Mouse (Mus musculus): ENCODE results near the gene Iqcc. TPM values are rescaled to one million over a fixed set of nuclear protein-coding genes. Genes with fewer than 3 reads are reported as not detected.

The Iqcc gene
- polyA plus RNA-seq, 1 experiment from 2014 or later = 20.4 TPM

- H3K36me3 ChIP-seq = no peaks in the 10 kb centered on the region
- WGBS = 26% methylated on average over 21 of the region's 21 CpGs
- H3K27ac ChIP-seq (replicated peaks) = no peak overlapping the region
- peak overlapping the region; percentile 49 for H3K4me2 ChIP-seq
- H3K9me3 ChIP-seq = no peaks in the 10 kb centered on the region
- no peak for ATAC-seq (ENCODE audit: extremely low read depth, insufficient number of reproducible peaks, low FRiP score, low TSS enrichment)
- H3K27me3 ChIP-seq (replicated peaks) = peaks cover 3% of the 10 kb centered on the region; the same call in 1 of the 2 replicates
- peaks cover 15% of the 10 kb centered on the region for H3K4me1 ChIP-seq
- peak overlapping the region; percentile 29 for H3K4me3 ChIP-seq
- H3K9ac ChIP-seq = peak overlapping the region; percentile 65
Measured at GRCm38 (mm10) chr4:129576863-129577491, 41.9 kb downstream of the Iqcc start.

- H3K4me1 ChIP-seq = peaks cover 14% of the 10 kb centered on the region
- 28% methylated on average over 7 of the region's 8 CpGs for WGBS
- 0 out of 2 replicates have a peak overlapping the region, but pooled peaks have one; percentile 16 for H3K9ac ChIP-seq
- no peak for ATAC-seq (ENCODE audit: extremely low read depth, insufficient number of reproducible peaks, low FRiP score, low TSS enrichment)
- peaks cover 3% of the 10 kb centered on the region; the same call in 1 of the 2 replicates for H3K27me3 ChIP-seq (replicated peaks)
- peak overlapping the region; percentile 33; the same call in 1 of the 2 replicates for H3K4me2 ChIP-seq
- H3K27ac ChIP-seq (replicated peaks) = peak overlapping the region; percentile 67
- H3K4me3 ChIP-seq = no peak overlapping the region
- no peaks in the 10 kb centered on the region for H3K9me3 ChIP-seq
- H3K36me3 ChIP-seq = no peaks in the 10 kb centered on the region
Measured at GRCm38 (mm10) chr4:129575171-129575844, 43.6 kb downstream of the Iqcc start.

DNA sequence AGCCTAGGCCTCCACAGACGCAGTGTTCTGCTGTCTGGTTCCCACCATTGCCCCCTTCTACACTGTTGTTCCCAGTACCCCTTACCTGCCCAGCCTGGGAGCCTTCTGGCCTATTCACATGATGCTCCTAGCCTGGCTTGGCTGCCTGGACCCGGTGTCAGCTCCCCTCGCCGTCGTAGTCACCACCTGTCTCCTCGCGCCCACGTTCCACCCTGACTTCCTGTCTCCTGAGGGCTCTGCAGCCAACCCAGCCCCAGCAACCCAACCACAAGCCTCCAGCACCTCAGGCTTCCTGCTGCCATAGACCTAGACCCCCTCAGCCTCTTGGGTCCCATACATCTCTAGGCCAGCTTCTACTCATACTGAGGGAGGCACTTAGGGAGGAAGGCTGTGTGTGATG, 45.5 kb downstream of the Iqcc start, which contains the start of gene Lck:
Gene Lck, minus strand, starts transcription at position 212 of the 400 bp plus-strand sequence.
- H3K27me3 ChIP-seq (replicated peaks) = no peaks in the 10 kb centered on the region; the same call in 1 of the 2 replicates
- H3K27ac ChIP-seq (replicated peaks) = peak within 1 kb of the TSS; percentile 36
- H3K36me3 ChIP-seq = no peaks in the 10 kb centered on the region
- peaks cover 13% of the 10 kb centered on the region for H3K4me1 ChIP-seq
- no peaks in the 10 kb centered on the region for H3K9me3 ChIP-seq
- no peak within 1 kb of the TSS for H3K4me2 ChIP-seq
- no peak within 1 kb of the TSS for H3K4me3 ChIP-seq
- no peak for ATAC-seq (ENCODE audit: extremely low read depth, insufficient number of reproducible peaks, low FRiP score, low TSS enrichment)
- no peak within 1 kb of the TSS for H3K9ac ChIP-seq
- WGBS = 90% methylated on average over 8 of the region's 8 CpGs

DNA sequence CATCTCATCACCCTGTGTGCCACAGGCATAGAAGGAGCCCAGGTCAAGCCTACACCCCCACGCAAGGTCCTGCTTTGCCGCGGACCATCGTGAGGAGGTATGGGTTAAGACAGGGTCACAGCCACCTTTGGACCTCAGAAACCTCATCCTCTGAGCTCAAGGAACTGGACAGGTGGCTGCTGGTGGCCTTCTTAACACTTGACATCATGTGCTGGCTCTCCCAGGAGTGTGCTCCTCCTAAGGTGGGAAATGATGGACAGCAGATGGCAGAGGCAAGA, 45.9 kb downstream of the Iqcc start:
- Histone ChIP-seq H3K4me2 (no peak overlapping the region), H3K9ac (no peak overlapping the region), H3K9me3 (no peaks in the 10 kb centered on the region), H3K4me1 (peaks cover 13% of the 10 kb centered on the region), H3K4me3 (no peak overlapping the region), H3K36me3 (no peaks in the 10 kb centered on the region), H3K27ac (replicated peaks) (no peak overlapping the region), H3K27me3 (replicated peaks) (no peaks in the 10 kb centered on the region)
- WGBS = 83% methylated on average over 4 of the region's 4 CpGs
- ATAC-seq (ENCODE audit: extremely low read depth, insufficient number of reproducible peaks, low FRiP score, low TSS enrichment) = no peak

DNA sequence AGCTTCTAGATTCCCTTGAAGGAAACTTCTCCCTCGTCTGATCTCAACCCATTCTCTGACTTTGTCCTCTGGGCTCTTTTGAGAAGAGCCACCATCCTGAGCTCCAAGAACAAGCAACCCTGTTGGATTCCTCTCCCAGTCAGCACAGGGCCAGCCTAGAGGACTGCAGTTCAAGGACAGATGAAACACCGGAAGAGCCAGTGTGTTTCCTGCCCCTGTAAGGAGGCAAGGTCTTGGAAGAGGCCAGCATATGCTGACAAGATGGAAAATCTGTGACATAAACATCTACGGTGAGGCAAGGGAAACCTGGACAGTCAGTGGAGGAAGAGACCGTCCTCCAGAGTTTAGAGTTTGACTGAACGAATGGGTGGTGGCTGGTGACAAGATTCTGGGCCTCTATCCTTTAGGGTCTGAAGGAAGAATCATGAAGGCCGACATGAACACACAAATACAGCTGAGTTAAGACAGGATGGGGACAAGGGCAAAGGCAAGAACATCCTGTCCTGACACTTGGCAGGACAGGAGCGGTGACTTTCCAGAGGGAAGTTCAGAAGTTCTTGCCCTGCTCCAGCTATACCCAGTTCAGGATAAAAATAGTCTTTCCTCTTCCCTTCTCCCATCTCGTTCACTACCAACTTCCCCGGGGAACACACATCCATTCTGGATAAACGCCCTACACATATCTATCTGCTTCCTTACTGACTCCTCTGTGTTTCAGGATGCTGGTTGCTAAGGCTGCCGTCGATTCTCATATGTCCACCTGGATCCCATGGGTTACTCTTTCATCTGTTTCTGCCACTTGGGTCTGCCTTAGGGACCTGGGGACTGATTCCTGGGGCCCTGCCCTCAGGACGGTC, 46.4 kb downstream of the Iqcc start:
- Histone ChIP-seq H3K27me3 (replicated peaks) (no peaks in the 10 kb centered on the region), H3K4me3 (no peak overlapping the region), H3K4me2 (no peak overlapping the region), H3K9ac (no peak overlapping the region), H3K4me1 (peaks cover 13% of the 10 kb centered on the region), H3K9me3 (no peaks in the 10 kb centered on the region), H3K36me3 (no peaks in the 10 kb centered on the region), H3K27ac (replicated peaks) (peak overlapping the region; percentile 36)
- ATAC-seq (ENCODE audit: extremely low read depth, insufficient number of reproducible peaks, low FRiP score, low TSS enrichment) = no peak
- WGBS = 65% methylated on average over 13 of the region's 13 CpGs

DNA sequence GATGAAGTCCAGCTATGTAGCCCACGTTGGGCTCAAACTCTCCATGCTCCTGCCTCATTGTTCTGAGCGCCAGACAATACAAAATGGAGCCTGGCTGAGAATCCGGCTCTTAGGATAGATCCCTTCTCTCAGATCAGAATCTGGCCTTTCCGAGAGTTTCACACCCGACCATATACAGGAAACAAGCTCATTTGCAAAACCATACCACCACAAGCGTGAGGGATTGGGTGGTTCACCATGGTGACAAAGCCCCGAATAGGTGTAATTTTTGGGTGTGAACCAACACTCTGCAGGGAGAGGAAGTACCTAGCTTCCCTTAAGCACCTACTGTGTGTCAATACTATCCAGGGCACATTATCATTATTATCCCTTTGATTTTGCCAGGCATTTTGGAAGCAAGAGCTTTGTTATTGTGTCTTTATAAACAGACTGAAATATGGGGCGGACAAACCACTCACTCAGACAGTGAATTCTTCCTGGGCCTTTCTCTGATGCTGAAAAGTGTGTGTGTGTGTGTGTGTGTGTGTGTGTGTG, 47.3 kb downstream of the Iqcc start:
- no peaks in the 10 kb centered on the region for H3K36me3 ChIP-seq
- H3K27ac ChIP-seq (replicated peaks) = no peak overlapping the region
- WGBS = 66% methylated on average over 8 of the region's 8 CpGs
- ATAC-seq (ENCODE audit: extremely low read depth, insufficient number of reproducible peaks, low FRiP score, low TSS enrichment) = no peak
- no peak overlapping the region for H3K4me3 ChIP-seq
- no peak overlapping the region for H3K4me2 ChIP-seq
- peaks cover 8% of the 10 kb centered on the region for H3K4me1 ChIP-seq
- H3K9me3 ChIP-seq = no peaks in the 10 kb centered on the region
- no peak overlapping the region for H3K9ac ChIP-seq
- H3K27me3 ChIP-seq (replicated peaks) = no peaks in the 10 kb centered on the region

DNA sequence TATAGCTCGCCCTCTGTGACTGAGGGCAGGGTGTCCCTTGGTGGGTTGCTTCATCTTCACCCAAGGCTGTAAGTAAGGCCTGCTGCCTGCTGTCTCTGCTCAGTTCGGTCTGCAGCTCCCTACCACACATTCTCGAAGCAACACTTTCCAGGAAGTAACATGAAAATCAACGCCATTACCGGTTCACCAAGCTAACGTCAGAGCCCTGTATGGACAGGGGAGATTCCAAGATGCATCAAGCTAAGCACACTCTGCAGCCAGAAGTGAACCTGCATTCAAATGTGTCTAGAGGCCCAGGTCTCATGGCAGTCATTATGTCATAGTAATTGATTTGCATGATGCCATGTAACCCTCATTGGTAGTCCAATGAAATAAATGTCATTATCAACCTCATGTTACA, 48.9 kb downstream of the Iqcc start:
- Histone ChIP-seq H3K9ac (no peak overlapping the region), H3K4me2 (no peak overlapping the region), H3K4me1 (peaks cover 2% of the 10 kb centered on the region), H3K27me3 (replicated peaks) (no peaks in the 10 kb centered on the region), H3K27ac (replicated peaks) (no peak overlapping the region), H3K36me3 (no peaks in the 10 kb centered on the region), H3K4me3 (no peak overlapping the region), H3K9me3 (no peaks in the 10 kb centered on the region)
- WGBS = 80% methylated on average over 6 of the region's 6 CpGs
- ATAC-seq (ENCODE audit: extremely low read depth, insufficient number of reproducible peaks, low FRiP score, low TSS enrichment) = no peak

DNA sequence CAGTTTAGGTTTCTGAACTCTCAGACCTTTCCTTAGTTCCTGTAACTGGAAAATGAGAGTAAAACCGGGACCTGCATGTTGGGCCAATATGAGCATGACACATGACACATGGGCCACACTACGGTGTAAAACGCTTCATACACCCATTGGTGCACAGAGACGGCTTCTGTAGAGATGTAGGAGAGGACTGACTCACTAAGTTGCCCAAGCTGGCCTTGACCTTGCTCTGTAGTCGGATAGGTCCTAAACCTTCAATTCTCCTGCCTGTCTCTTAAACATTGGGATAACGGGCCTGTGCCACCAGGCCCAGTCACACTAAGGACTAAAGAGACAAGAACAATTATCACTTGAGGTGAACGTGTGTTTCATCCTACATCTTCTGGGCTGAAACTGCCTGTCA, 50.5 kb downstream of the Iqcc start:
- no peaks in the 10 kb centered on the region for H3K9me3 ChIP-seq
- H3K4me2 ChIP-seq = no peak overlapping the region
- no peaks in the 10 kb centered on the region for H3K27me3 ChIP-seq (replicated peaks)
- H3K9ac ChIP-seq = no peak overlapping the region
- no peaks in the 10 kb centered on the region for H3K36me3 ChIP-seq
- WGBS = 81% methylated on average over 7 of the region's 7 CpGs
- H3K4me3 ChIP-seq = no peak overlapping the region
- ATAC-seq (ENCODE audit: extremely low read depth, insufficient number of reproducible peaks, low FRiP score, low TSS enrichment) = no peak
- no peaks in the 10 kb centered on the region for H3K4me1 ChIP-seq
- H3K27ac ChIP-seq (replicated peaks) = no peak overlapping the region

DNA sequence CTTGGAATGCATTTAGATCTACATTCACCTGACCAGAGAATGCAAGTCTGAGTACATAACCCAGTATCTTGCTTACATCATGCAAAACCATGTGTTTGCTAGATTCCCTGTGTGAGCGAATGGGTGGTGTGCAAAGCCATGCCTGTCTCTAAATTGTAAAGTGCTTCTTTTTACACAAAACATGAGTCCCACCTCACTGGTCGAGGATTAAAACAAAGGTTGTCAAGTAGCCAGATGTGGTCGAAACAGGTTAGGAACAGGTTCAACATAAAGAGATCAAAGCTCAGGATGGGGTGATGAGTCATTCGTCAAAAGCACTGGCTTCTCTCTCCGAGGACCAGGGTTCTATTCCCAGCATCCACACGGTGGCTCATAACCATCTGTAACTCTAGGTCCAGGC, 53.8 kb downstream of the Iqcc start:
- 69% methylated on average over 6 of the region's 6 CpGs for WGBS
- Histone ChIP-seq H3K9ac (no peak overlapping the region), H3K4me2 (no peak overlapping the region), H3K27ac (replicated peaks) (no peak overlapping the region), H3K36me3 (no peaks in the 10 kb centered on the region), H3K9me3 (no peaks in the 10 kb centered on the region), H3K4me3 (no peak overlapping the region), H3K27me3 (replicated peaks) (no peaks in the 10 kb centered on the region), H3K4me1 (no peaks in the 10 kb centered on the region)
- no peak for ATAC-seq (ENCODE audit: extremely low read depth, insufficient number of reproducible peaks, low FRiP score, low TSS enrichment)
